Mouse (Mus musculus): ENCODE data around the gene Dsp.

DNA sequence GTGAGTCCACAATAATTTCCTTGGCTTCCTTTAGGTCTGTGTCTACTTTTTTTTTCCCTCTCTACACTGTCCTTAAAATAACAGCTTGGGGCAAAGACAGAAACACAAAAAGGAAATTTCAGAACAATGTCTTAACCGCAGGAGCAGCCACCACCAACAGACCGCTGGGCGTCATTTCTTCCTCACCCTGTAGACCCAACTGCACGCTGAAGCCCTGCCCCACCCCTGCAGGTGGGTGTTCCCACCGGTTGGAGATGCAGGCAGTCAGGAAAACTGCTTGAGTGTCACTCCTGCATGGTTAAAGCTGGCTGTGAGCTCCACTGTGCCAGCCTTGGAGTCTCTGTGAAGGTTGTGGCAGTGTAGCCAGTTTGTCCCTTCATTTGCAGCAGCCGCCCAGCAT, 6.5 kb downstream of the Dsp start:
- no peak for TF ChIP-seq CTCF (IDR thresholded peaks at IDR 0.05; ENCODE audit: low read depth, low read length)
- TF ChIP-seq POLR2A (IDR thresholded peaks at IDR 0.05; ENCODE audit: borderline replicate concordance, low read depth, low read length) = no peak
